Mouse (Mus musculus): ENCODE data around the gene Mapk9. TPM values are rescaled to one million over a fixed set of nuclear protein-coding genes. Genes with fewer than 3 reads are reported as not detected.

Gene Mapk9
- polyA plus RNA-seq, 1 experiment, result 47.5 TPM

- TF ChIP-seq CTCF (IDR thresholded peaks at IDR 0.05; ENCODE audit: low read depth, low read length), result no peak
- TF ChIP-seq EP300 (IDR thresholded peaks at IDR 0.05; ENCODE audit: insufficient read depth, low read depth, low read length), result no peak
- no peak for TF ChIP-seq POLR2A (IDR thresholded peaks at IDR 0.05; ENCODE audit: insufficient read depth, low read length)
- Histone ChIP-seq H3K9ac (ENCODE audit: low read depth, poor library complexity, severe bottlenecking) (no peak overlapping the region), H3K27me3 (ENCODE audit: control insufficient read depth, insufficient read depth, low read length, poor library complexity, severe bottlenecking) (no peaks in the 10 kb centered on the region)
These were observed 80.6 kb downstream of the Mapk9 start for GRCm38 (mm10) chr11:49927169-49927568.

GRCm38 (mm10) chr11:49927670-49928069 lies 81.1 kb downstream of the Mapk9 start:
- no peak overlapping the region for H3K9ac ChIP-seq (ENCODE audit: low read depth, poor library complexity, severe bottlenecking)
- H3K4me3 ChIP-seq (ENCODE audit: low read depth, low read length), result no peak overlapping the region
- H3K36me3 ChIP-seq (ENCODE audit: control insufficient read depth, insufficient read depth, low read length, poor library complexity, severe bottlenecking), result no peaks in the 10 kb centered on the region
- TF ChIP-seq POLR2A (IDR thresholded peaks at IDR 0.05; ENCODE audit: insufficient read depth, low read length) (no peak), CTCF (IDR thresholded peaks at IDR 0.05; ENCODE audit: low read depth, low read length) (no peak), EP300 (IDR thresholded peaks at IDR 0.05; ENCODE audit: insufficient read depth, low read depth, low read length) (no peak)
- no peaks in the 10 kb centered on the region for H3K4me1 ChIP-seq (ENCODE audit: control insufficient read depth, insufficient read depth, low read length)
- no peaks in the 10 kb centered on the region for H3K27me3 ChIP-seq (ENCODE audit: control insufficient read depth, insufficient read depth, low read length, poor library complexity, severe bottlenecking)
- H3K9me3 ChIP-seq (replicated peaks; ENCODE audit: control insufficient read depth, insufficient read depth, low read length, poor library complexity, severe bottlenecking), result no peaks in the 10 kb centered on the region
- no peak overlapping the region for H3K27ac ChIP-seq (ENCODE audit: insufficient read depth, low read length)

More at GRCm38 (mm10) chr11:49927169-49927568, 80.6 kb downstream of the Mapk9 start:
- Histone ChIP-seq H3K36me3 (ENCODE audit: control insufficient read depth, insufficient read depth, low read length, poor library complexity, severe bottlenecking) (no peaks in the 10 kb centered on the region), H3K4me1 (ENCODE audit: control insufficient read depth, insufficient read depth, low read length) (no peaks in the 10 kb centered on the region), H3K9me3 (replicated peaks; ENCODE audit: control insufficient read depth, insufficient read depth, low read length, poor library complexity, severe bottlenecking) (no peaks in the 10 kb centered on the region), H3K4me3 (ENCODE audit: low read depth, low read length) (no peak overlapping the region), H3K27ac (ENCODE audit: insufficient read depth, low read length) (no peak overlapping the region)

GRCm38 (mm10) chr11:49931037-49931625 lies 84.6 kb downstream of the Mapk9 start:
- Histone ChIP-seq H3K9ac (ENCODE audit: low read depth, poor library complexity, severe bottlenecking) (no peak overlapping the region), H3K27me3 (ENCODE audit: control insufficient read depth, insufficient read depth, low read length, poor library complexity, severe bottlenecking) (no peaks in the 10 kb centered on the region), H3K9me3 (replicated peaks; ENCODE audit: control insufficient read depth, insufficient read depth, low read length, poor library complexity, severe bottlenecking) (no peaks in the 10 kb centered on the region), H3K36me3 (ENCODE audit: control insufficient read depth, insufficient read depth, low read length, poor library complexity, severe bottlenecking) (no peaks in the 10 kb centered on the region), H3K4me1 (ENCODE audit: control insufficient read depth, insufficient read depth, low read length) (no peaks in the 10 kb centered on the region), H3K4me3 (ENCODE audit: low read depth, low read length) (no peak overlapping the region), H3K27ac (ENCODE audit: insufficient read depth, low read length) (no peak overlapping the region)
- no peak for TF ChIP-seq EP300 (IDR thresholded peaks at IDR 0.05; ENCODE audit: insufficient read depth, low read depth, low read length)
- no peak for TF ChIP-seq CTCF (IDR thresholded peaks at IDR 0.05; ENCODE audit: low read depth, low read length)
- no peak for TF ChIP-seq POLR2A (IDR thresholded peaks at IDR 0.05; ENCODE audit: insufficient read depth, low read length)

DNA sequence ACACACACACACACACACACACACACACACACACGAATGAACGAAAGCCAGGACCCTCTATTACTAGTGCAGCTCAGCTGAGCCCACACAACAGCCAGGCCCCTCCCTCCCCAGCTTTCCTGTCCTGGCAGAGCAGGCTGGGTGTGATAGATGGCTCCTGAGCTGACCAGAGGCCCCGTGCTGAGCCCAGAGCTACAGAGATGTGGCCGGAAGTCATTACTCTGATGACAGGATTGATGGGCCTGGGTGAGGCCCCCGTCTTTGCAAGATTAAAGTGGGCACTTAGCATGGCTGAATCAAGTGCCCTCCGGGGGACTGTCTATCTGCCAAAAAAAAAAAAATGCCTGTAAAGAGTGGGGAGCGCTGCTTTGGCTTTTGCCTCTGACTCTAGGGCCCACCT lies 85.3 kb downstream of the Mapk9 start:
- TF ChIP-seq EP300 (IDR thresholded peaks at IDR 0.05; ENCODE audit: insufficient read depth, low read depth, low read length) (no peak), POLR2A (IDR thresholded peaks at IDR 0.05; ENCODE audit: insufficient read depth, low read length) (no peak), CTCF (IDR thresholded peaks at IDR 0.05; ENCODE audit: low read depth, low read length) (no peak)
- Histone ChIP-seq H3K4me3 (ENCODE audit: low read depth, low read length) (no peak overlapping the region), H3K9me3 (replicated peaks; ENCODE audit: control insufficient read depth, insufficient read depth, low read length, poor library complexity, severe bottlenecking) (no peaks in the 10 kb centered on the region)

GRCm38 (mm10) chr11:49933811-49934210 lies 87.3 kb downstream of the Mapk9 start:
- no peak overlapping the region for H3K4me3 ChIP-seq (ENCODE audit: low read depth, low read length)
- no peaks in the 10 kb centered on the region for H3K9me3 ChIP-seq (replicated peaks; ENCODE audit: control insufficient read depth, insufficient read depth, low read length, poor library complexity, severe bottlenecking)
- no peaks in the 10 kb centered on the region for H3K36me3 ChIP-seq (ENCODE audit: control insufficient read depth, insufficient read depth, low read length, poor library complexity, severe bottlenecking)
- no peaks in the 10 kb centered on the region for H3K27me3 ChIP-seq (ENCODE audit: control insufficient read depth, insufficient read depth, low read length, poor library complexity, severe bottlenecking)
- TF ChIP-seq EP300 (IDR thresholded peaks at IDR 0.05; ENCODE audit: insufficient read depth, low read depth, low read length) (no peak), CTCF (IDR thresholded peaks at IDR 0.05; ENCODE audit: low read depth, low read length) (no peak), POLR2A (IDR thresholded peaks at IDR 0.05; ENCODE audit: insufficient read depth, low read length) (no peak)
- no peaks in the 10 kb centered on the region for H3K4me1 ChIP-seq (ENCODE audit: control insufficient read depth, insufficient read depth, low read length)
- no peak overlapping the region for H3K9ac ChIP-seq (ENCODE audit: low read depth, poor library complexity, severe bottlenecking)
- H3K27ac ChIP-seq (ENCODE audit: insufficient read depth, low read length), result no peak overlapping the region

More for the DNA sequence above, 85.3 kb downstream of the Mapk9 start:
- H3K36me3 ChIP-seq (ENCODE audit: control insufficient read depth, insufficient read depth, low read length, poor library complexity, severe bottlenecking), result no peaks in the 10 kb centered on the region
- H3K27ac ChIP-seq (ENCODE audit: insufficient read depth, low read length), result no peak overlapping the region
- H3K27me3 ChIP-seq (ENCODE audit: control insufficient read depth, insufficient read depth, low read length, poor library complexity, severe bottlenecking), result no peaks in the 10 kb centered on the region
- no peaks in the 10 kb centered on the region for H3K4me1 ChIP-seq (ENCODE audit: control insufficient read depth, insufficient read depth, low read length)
- no peak overlapping the region for H3K9ac ChIP-seq (ENCODE audit: low read depth, poor library complexity, severe bottlenecking)

DNA sequence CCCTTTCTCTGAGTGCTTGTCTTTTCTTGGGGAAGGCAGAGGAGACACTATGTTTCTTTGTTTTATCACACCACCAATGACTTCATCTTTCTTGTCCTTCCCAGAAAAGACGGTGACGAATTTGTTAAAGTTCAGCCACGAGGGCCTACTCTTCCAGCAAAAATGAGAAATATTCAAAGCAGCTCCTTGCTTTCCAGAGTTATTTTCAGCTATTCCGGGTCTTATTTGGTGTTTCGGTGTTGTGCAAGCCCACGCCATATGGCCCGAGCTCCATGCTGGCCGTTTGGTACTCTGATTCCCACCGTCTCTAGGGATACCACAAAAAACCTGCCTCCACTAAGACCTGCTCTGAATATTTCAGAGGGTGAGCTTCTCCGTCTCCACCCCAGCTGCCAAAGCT lies 87.8 kb downstream of the Mapk9 start:
- Histone ChIP-seq H3K36me3 (ENCODE audit: control insufficient read depth, insufficient read depth, low read length, poor library complexity, severe bottlenecking) (no peaks in the 10 kb centered on the region), H3K9me3 (replicated peaks; ENCODE audit: control insufficient read depth, insufficient read depth, low read length, poor library complexity, severe bottlenecking) (no peaks in the 10 kb centered on the region), H3K4me3 (ENCODE audit: low read depth, low read length) (no peak overlapping the region), H3K27me3 (ENCODE audit: control insufficient read depth, insufficient read depth, low read length, poor library complexity, severe bottlenecking) (no peaks in the 10 kb centered on the region), H3K4me1 (ENCODE audit: control insufficient read depth, insufficient read depth, low read length) (no peaks in the 10 kb centered on the region), H3K9ac (ENCODE audit: low read depth, poor library complexity, severe bottlenecking) (no peak overlapping the region), H3K27ac (ENCODE audit: insufficient read depth, low read length) (no peak overlapping the region)
- TF ChIP-seq POLR2A (IDR thresholded peaks at IDR 0.05; ENCODE audit: insufficient read depth, low read length) (no peak), EP300 (IDR thresholded peaks at IDR 0.05; ENCODE audit: insufficient read depth, low read depth, low read length) (no peak), CTCF (IDR thresholded peaks at IDR 0.05; ENCODE audit: low read depth, low read length) (no peak)

Other genes with a start within 250 kb of the Mapk9 start
- 2.8 and 3.0 TPM in 2 replicates for gene Flt4, start 237.5 kb upstream of the Mapk9 start, polyA plus RNA-seq (2011; ENCODE audit: insufficient read depth, insufficient read length, low read depth, missing spikeins)
- not detected in 2 replicates for gene Scgb3a1, start 183.1 kb upstream of the Mapk9 start, polyA plus RNA-seq (2011; ENCODE audit: insufficient read depth, insufficient read length, low read depth, missing spikeins)
- gene Cnot6, start 134.0 kb upstream of the Mapk9 start, polyA plus RNA-seq (2011; ENCODE audit: insufficient read depth, insufficient read length, low read depth, missing spikeins), result 60.3 and 64.3 TPM in 2 replicates
- gene Gfpt2, start 52.6 kb upstream of the Mapk9 start, polyA plus RNA-seq (2011; ENCODE audit: insufficient read depth, insufficient read length, low read depth, missing spikeins), result 49.1 and 52.3 TPM in 2 replicates
- not detected in 2 replicates for gene Rasgef1c, start 55.1 kb downstream of the Mapk9 start, polyA plus RNA-seq (2011; ENCODE audit: insufficient read depth, insufficient read length, low read depth, missing spikeins)
- gene Rnf130, start 178.6 kb downstream of the Mapk9 start, polyA plus RNA-seq (2011; ENCODE audit: insufficient read depth, insufficient read length, low read depth, missing spikeins), result 21.8 and 22.1 TPM in 2 replicates